Mouse (Mus musculus) adrenal gland, adult 2 months (tissue): ENCODE results near the gene Gpr119. TPM values are rescaled to one million over a fixed set of nuclear protein-coding genes. Genes with fewer than 3 reads are reported as not detected.

ENCODE experiments used
- DNase-seq: peaks from one replicate; pipeline ENCODE4 v3.0.0; 2021
- long read RNA-seq: library from polyadenylated mRNA; stranded (forward); transcript quantifications from one replicate; pipeline ENCODE4 v2.0.0, GENCODE M21; 2021
- microRNA-seq, 2 experiments: library from miRNA; unstranded; fragments of <30 nt; microRNA quantifications; one replicate each; pipeline ENCODE4 v1.2.0; 2021
- polyA plus RNA-seq: library from polyadenylated mRNA; depleted of rRNA; stranded (reverse); fragments of >200 nt; gene quantifications from 2 replicates; pipeline ENCODE4 v1.2.3, GENCODE M21; 2012; rRNA removed
- total RNA-seq, 2 experiments: library from RNA; stranded (reverse); gene quantifications; 2 replicates each; pipeline ENCODE4 v1.2.3; 2021

The Gpr119 gene
- total RNA-seq (under 1 TPM in 1 of 2 experiments, not detected in 1; 0.12 TPM), polyA plus RNA-seq (0.09 TPM in 1 of 2 replicates, not detected in the other)
- long read RNA-seq, result 0 reads

DNA sequence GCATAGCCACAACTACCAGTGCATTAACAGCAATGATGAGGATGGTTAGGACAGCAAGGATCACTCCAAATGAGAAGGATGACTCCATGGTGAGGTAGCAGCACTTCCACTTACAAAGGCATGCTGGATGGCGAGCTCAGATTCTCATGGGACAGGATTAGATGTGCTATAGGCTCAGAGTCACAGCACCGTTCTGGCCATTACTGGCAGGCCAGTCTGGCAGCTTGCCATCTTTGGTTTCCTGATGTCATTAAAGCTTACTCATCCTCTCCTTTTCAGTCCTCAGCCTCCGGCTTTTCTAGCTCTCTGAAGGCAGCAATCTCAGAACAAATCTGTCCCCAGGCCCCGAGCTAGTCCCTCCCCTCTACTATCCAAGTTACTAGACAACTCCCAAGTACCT lies at the start of gene Gpr119:
Gpr119 (minus strand) TSS at position 308 of the 400 bp plus-strand sequence.
- peak; percentile 78 for DNase-seq

DNA sequence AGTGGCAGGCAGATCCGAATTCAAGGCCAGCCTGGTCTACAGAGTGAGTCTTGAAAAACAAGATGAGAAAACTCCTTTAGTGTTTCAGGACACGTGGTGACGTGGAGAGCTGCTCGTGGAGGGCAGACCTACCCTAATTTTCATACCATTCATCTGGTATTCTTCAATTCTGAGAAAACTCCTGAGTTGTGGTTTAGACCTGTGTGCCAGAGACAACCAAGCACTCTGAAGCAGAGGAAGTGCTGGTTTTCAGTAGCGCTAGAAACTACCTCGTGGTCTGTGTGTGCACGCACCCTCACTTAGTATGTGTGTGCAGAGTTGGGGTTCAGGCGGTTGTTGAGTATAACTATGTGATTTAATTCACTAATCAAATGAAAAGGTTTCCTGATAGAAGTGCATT lies 38.6 kb upstream of the Gpr119 start:
- DNase-seq, result no peak

DNA sequence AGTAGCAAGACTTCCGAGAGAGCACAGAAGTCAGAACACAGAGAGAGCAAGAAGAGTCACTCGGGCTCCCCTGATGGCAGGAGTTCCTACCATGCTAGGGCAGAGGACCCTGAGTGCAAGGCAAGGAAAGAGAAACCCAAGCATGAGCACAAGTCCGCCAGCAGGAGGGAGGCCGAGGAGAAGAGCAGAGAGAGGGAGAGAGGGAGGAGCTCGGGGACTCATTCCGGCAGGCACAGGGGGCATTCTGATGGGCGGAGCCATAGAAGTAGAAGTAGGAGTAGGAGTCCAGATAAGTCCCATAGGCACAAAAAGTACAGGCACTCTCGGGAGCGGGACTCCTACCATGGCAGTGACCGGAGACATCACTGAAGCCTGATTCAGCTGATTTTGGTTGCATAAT lies 35.4 kb upstream of the Gpr119 start:
- no peak for DNase-seq

DNA sequence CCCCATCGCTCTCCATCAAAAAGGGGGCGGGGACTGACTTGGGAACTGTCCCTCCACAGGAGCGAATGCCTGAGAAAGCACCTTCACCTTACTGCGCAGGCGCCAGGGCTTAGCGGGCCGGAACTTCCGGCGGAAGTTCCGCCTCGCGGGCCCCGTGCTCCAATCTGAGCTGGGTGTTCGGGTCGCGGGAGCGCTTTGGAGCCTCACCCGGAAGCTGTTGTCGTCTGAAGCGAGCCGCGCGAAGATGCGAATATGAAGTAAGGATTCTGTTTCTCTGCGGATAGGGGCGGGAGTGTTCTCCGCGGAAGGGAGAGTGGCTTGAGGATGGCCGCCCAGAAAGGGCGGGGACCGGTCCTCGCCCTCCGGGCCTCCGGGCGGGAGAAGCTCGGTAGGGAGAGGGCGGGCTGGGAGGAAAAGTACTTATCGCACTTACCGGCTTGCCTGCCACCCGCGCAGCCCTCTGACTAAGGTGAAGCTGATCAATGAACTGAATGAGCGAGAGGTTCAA lies 20.6 kb upstream of the Gpr119 start, which contains the start of gene Rbmx2:
Rbmx2 (plus strand) TSS at position 141 of the 508 bp plus-strand sequence.
- peak; percentile 92 for DNase-seq

DNA sequence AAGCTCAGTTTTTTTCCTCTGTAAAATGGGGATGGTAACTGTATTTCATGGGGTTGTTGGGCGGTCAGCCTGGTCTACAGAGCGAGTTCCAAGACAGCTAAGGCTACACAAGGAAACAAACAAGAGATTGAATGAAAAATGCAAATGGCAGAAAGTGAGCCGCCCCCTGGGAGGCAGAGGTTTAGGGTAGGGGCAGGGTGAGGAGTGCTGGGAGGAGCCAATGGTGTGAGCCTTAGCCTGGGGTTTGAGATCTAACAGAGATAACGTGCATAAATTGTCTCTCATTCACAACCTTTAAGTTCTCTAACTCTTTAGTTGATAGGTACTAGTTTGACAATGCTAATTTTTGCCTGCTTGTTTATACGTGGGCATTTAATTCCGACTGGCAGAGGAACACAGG lies 20.2 kb upstream of the Gpr119 start:
- no peak for DNase-seq

DNA sequence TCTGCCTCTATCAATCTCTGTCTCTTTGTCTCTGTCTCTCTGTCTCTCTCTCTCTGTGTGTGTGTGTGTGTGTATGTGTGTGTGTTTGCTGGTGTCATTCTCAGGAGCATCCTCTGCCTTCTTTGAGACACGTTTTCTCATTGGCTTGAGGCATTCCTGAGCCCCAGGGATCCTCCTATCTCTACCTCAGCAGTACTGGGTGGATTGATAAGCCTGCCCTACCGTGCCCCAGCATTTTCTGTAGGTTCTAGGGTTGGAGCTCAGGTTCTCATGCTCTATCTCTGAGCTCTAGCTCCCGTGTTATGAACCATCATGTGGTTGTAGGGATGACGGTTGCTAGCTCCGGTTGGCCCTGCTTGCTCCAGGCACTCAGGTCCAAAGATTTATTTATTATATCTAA lies 9.6 kb upstream of the Gpr119 start:
- no peak for DNase-seq

DNA sequence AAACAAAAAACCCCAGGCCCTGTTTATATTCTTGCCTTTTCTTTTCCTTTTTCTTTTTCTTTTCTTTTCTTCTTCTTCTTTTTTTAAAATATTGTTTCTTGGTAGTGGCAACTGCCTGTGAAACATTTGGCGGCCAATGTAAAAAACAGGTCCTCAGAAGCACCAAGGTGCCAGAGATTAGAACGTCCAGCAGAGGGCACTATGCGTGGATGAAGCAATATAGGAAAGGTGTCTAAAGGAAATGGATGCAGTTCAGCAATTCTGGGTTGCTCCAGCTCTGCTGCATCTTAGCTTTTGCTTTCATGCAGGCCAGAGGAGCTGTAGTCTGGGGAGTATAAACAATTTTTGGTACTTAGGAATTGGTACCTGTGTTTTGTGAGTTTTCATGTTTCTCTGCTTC lies 9.2 kb upstream of the Gpr119 start:
- DNase-seq, result peak; percentile 20

DNA sequence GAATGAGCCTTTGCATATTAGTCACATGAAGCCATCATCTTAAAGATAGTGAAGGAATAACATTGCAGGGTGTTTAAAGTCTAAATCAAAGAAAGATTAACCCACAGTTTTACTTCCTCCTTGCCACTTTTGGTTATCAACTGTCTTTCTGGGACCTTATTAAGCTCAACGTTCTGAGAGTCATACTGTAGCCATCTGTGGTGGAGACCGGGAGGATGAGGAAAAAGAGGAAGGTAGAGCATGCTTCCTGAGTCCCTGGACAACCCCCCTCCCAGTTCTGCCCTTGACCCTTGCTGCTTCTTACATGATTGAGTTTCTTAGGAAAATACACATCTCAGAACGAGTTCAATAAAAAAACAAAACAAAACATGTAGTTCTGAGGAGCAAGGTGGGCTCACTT lies 2.6 kb downstream of the Gpr119 start:
- DNase-seq, result no peak

DNA sequence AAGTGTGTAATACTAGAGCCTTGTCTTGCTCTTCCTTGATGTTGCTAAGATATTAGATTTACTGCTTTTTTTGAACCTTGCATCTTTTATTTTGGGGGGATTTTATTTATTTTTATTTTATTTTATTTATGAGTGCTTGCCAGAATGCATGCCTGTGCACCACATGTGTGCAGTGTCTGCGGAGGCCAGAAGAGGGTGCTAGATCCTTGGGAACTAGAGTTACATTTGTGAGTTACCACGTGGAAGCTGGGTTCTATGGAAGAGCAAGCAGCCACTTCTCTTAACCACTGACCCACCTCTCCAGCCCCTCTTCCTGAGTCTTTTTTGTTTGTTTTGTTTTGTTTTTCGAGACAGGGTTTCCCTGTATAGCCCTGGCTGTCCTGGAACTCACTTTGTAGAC lies 4.7 kb downstream of the Gpr119 start:
- no peak for DNase-seq

DNA sequence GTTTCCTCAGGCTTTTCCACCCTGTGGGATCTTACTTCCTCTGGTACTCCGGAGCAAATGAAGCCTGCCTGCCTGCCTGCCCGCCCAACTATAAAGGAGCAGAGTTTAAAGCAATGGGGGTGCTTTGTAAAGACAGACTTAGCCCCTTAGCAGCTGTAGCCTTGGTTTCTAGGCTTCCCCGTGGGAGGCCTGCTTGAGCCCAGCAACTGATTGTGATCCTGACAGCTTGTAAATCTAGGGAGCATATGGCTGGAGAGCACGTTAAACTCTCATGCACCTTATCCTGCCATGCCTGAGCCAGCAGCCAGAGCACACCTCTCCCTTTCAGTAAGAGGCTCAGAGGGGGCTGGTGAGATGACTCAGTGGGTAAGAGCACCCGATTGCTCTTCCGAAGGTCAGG lies 7.5 kb downstream of the Gpr119 start:
- no peak for DNase-seq

DNA sequence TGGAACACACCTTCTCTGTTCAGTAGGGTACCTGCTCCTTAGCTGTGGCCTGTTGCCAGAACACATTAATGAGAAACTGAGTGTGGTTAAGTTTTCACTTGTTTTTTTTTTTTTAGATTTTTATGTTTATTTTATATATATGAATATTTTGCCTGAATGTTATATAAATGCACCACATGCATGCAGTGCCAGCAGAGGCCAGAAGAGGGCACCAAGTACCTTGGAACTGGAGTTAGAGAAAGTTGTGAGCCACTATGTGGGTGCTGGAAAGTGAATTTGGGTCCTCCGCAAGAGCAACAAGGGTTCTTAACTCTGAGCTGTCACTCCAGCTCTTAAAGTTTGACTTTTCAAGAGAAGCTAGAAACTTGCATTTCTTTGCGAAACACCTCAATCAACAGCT lies 30.2 kb downstream of the Gpr119 start:
- DNase-seq, result peak; percentile 20

DNA sequence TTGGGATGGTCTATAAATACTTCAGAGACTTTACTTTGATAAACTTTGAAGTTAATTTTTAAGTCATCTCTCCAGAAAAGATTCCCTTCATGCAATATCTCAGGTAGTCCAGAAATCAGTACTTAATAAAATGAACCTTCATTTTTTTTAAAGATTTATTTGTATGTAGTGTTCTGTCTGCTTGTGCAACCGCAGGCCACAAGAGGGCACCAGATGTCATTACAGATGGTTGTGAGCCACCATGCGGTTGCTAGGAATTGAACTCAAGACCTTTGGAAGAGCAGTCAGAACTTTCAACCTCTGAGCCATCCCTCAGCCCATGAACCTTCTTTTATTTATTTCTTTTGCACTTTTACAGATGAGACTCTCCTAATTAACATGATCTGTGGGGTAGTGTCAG lies 37.2 kb downstream of the Gpr119 start:
- no peak for DNase-seq

DNA sequence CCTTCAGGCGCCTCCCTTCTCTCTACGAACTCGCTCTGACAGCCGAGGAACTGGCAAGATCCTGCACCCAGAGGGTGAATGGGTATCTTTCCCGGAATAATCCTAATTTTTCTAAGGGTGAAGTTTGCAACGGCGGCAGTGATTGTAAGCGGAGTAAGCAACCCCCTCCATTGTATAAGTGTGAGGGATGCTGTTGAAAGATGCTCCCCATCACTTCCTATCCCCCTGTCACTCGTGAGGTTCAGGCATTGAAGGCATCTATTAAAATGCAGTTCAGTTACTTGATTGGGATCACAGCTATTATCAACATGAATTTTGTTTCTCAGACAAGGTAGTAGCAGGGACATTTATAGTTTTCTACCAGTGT lies 50.2 kb downstream of the Gpr119 start:
- no peak for DNase-seq

DNA sequence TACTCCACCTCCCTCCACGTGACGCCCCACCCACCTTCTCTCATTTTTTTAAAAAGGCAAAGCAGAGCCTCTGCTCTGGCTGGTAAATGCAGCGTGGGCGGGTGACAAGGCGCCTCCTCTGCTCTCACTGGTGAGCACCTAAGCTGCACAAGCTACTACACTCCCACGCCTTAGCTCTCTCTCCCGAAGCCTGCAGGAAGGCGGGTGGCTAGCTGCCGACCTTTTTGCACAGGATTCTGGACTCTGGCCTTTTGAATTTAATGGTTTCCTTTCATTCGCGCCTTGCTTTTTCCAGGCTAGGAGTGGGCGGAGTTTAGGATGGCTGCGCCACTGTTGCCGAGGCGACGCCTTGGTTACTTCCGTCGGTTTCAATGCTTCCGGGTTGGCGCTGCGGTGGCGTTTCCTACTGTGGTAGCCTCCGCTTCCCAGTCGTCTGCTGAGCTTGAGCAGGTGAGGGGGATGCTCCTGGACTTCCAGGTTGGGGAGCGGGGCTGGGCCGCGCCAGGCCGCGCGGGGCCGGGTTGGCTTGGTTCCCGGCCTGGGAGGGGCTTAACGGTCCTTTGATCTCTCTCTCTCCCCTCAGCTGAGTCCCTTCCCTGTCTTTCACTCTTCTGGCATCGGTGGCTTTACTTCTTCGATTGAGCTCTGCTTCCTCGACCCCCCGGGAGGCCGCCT lies 50.8 kb downstream of the Gpr119 start, which contains the start of gene Slc25a14:
Slc25a14 (plus strand) TSS at position 35 of the 675 bp plus-strand sequence.
- peak; percentile 86 for DNase-seq

DNA sequence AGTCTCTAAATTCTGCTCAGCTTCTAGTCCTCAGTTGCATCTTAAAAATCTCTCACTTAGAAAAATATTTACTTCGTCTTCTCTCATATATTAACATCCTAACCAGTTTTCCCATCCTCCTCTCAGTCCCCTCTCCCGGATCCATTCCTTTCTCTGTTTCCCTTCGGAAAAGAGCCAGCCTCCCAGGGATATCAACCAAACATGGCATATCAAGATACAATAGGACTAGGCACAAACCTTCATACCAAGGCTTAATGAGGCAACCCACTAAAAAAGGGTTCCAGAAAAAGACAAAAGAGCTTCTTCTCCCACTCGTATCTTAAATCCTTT lies 51.3 kb downstream of the Gpr119 start:
- DNase-seq, result no peak

Small RNA genes lying within 50 kb of the gene (microRNA-seq; reads per million reads assigned to microRNA genes)
- 0 reads per million in 2 experiments for gene Gm27828

Other genes starting within 250 kb of the Gpr119 start
- gene Elf4, start 211.3 kb downstream of the Gpr119 start, total RNA-seq, result 10 to 100 TPM in 1 of 2 experiments, 1 to 10 TPM in 1; 8.2 to 19.1 TPM
- gene Elf4, start 211.3 kb downstream of the Gpr119 start, polyA plus RNA-seq, result 8.1 and 13.5 TPM in 2 replicates
- 100 to 1,000 TPM; 164 to 181 TPM for gene Aifm1, start 160.9 kb downstream of the Gpr119 start, total RNA-seq
- 9.9 and 14.4 TPM in 2 replicates for gene Aifm1, start 160.9 kb downstream of the Gpr119 start, polyA plus RNA-seq
- 10 to 100 TPM in 1 of 2 experiments, 1 to 10 TPM in 1; 9.4 to 49.1 TPM for gene Rab33a, start 155.2 kb downstream of the Gpr119 start, total RNA-seq
- 13.7 and 16.8 TPM in 2 replicates for gene Rab33a, start 155.2 kb downstream of the Gpr119 start, polyA plus RNA-seq
- 10 to 100 TPM in 1 of 2 experiments, 1 to 10 TPM in 1; 9.8 to 11.8 TPM for gene Zfp280c, start 80.0 kb downstream of the Gpr119 start, total RNA-seq
- 0.65 and 0.76 TPM in 2 replicates for gene Zfp280c, start 80.0 kb downstream of the Gpr119 start, polyA plus RNA-seq
- gene Slc25a14, start 51.1 kb downstream of the Gpr119 start, total RNA-seq, result 10 to 100 TPM in 1 of 2 experiments, 1 to 10 TPM in 1; 8.3 to 15.0 TPM
- gene Slc25a14, start 51.1 kb downstream of the Gpr119 start, polyA plus RNA-seq, result 1.4 and 1.8 TPM in 2 replicates
- 1 to 10 TPM; 2.0 to 4.3 TPM for gene Rbmx2, start 20.5 kb upstream of the Gpr119 start, total RNA-seq
- 0.13 and 0.39 TPM in 2 replicates for gene Rbmx2, start 20.5 kb upstream of the Gpr119 start, polyA plus RNA-seq
- not detected for gene Gm595, start 203.2 kb upstream of the Gpr119 start, total RNA-seq
- gene Gm595, start 203.2 kb upstream of the Gpr119 start, polyA plus RNA-seq, result not detected in 2 replicates